ENCODE assay signal across 15 mouse cellular contexts in genomic region chr9:57602098-57602497, GRCm38 (mm10). TPM values are rescaled to one million over a fixed set of nuclear protein-coding genes. Genes with fewer than 3 reads are reported as not detected.
"Had no signal": no experiment of that assay in that cellular context is flagged by ENCODE, and none has a peak within 500 bp of the region (broad histone marks: within the 10 kb centered on the region; RNA-seq: fewer than 3 reads in every experiment).

No protein-coding gene starts in this region.

- H3K9me3 ChIP-seq: limb, embryonic 10.5 days; liver, embryonic 15.5 days had no signal

- H3K36me3 ChIP-seq: limb, embryonic 10.5 days; liver, embryonic 15.5 days had no signal

- DNase-seq: kidney, adult 9 months; kidney, postnatal 10 days; lung, adult 2 months; lung, postnatal 4 days; thymus, postnatal 4 days had no signal

- H3K4me2 ChIP-seq: liver, embryonic 11.5 days; liver, embryonic 15.5 days; midbrain, embryonic 11.5 days had no signal

- ATAC-seq: intestine, postnatal 0 days; lung, postnatal 0 days; midbrain, embryonic 16.5 days had no signal

- H3K9ac ChIP-seq: liver, embryonic 15.5 days had no signal

- H3K27ac ChIP-seq: limb, embryonic 10.5 days; liver, embryonic 15.5 days; stomach, postnatal 0 days had no signal

- H3K4me3 ChIP-seq: limb, embryonic 10.5 days; liver, embryonic 15.5 days had no signal

RNA-seq across cellular contexts. Expression of gene Cplx3, which starts 4.0 kb away (rescaled TPM):
- polyA plus RNA-seq: intestine, postnatal 0 days; limb, embryonic 10.5 days; limb, embryonic 14.5 days; liver, embryonic 11.5 days; liver, embryonic 15.5 days; lung, adult 2 months; lung, postnatal 0 days; stomach, postnatal 0 days had no signal

RNA-seq across cellular contexts. Expression of gene Lman1l, which starts 18.5 kb away (rescaled TPM):
- polyA plus RNA-seq: intestine, postnatal 0 days; limb, embryonic 10.5 days; limb, embryonic 14.5 days; liver, embryonic 11.5 days; liver, embryonic 15.5 days; lung, postnatal 0 days; midbrain, embryonic 16.5 days; neural tube, embryonic 14.5 days; stomach, postnatal 0 days had no signal
